Mouse (Mus musculus): ENCODE data around the gene Idh3b.

DNA sequence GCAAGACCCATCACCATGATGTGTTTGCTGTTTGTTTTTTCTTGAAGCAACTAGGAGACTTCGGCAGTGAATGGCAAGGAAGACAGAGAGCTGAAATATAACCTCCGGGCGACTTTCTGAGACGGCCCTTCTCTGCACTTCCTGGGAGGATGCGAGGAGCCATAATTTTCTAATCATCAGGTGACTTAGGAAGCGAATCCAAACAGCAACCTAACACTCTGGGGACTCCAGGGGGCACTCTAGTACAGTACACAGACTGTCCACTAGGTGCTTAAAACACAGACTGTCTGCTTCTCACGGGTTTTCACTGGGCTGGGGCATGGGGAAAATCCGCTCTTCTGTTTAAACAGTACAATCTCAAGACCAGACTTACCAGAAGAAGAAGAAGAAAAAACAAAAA, 7.1 kb upstream of the Idh3b start:
- TF ChIP-seq CTCF (conservative IDR thresholded peaks at IDR 0.05; ENCODE audit: low read length) (peak; percentile 74), POU5F1 (IDR thresholded peaks at IDR 0.05; ENCODE audit: borderline replicate concordance, low read length) (no peak)

Data from E14TG2a.4 (cell line).